Mouse (Mus musculus): ENCODE data around the gene Anks1. TPM values are rescaled to one million over a fixed set of nuclear protein-coding genes. Genes with fewer than 3 reads are reported as not detected.

Gene Anks1
- total RNA-seq, 1 experiment = 20.9 TPM

DNA sequence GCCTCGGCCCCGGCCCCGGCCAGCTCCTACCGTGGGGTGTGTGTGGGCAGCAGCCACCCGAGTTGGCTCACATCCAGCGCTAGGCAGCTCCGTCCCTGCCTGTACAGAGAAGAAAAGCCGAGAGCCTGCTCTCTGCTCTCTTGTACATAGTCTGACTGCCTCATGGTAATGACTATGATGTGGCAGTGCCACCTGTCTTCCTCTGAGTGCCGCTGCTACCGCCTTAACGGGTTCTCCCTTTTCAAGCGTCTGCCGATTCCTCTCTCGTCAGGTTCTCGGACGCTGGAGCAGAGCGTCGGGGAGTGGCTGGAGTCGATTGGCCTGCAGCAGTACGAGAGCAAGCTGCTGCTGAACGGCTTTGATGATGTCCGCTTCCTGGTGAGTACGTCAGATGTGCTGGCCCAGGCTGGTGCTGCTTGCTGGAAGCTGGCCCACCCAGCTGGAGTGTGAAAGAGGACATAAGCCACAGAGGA, 133.2 kb downstream of the Anks1 start:
- TF ChIP-seq ZNF384 (IDR thresholded peaks at IDR 0.05; ENCODE audit: low read depth, low read length) = no peak
- no peak for TF ChIP-seq CHD2 (IDR thresholded peaks at IDR 0.05; ENCODE audit: low read depth, low read length)
- TF ChIP-seq ZC3H11A (IDR thresholded peaks at IDR 0.05; ENCODE audit: borderline replicate concordance, low read depth, low read length) = no peak
- no peak for TF ChIP-seq MAFK (IDR thresholded peaks at IDR 0.05; ENCODE audit: insufficient read depth, low read depth, low read length)
- TF ChIP-seq HCFC1 (IDR thresholded peaks at IDR 0.05; ENCODE audit: borderline replicate concordance, insufficient read depth, low read length) = no peak
- Histone ChIP-seq H3K4me1 (ENCODE audit: control insufficient read depth in 2 of 2, insufficient read depth in 2 of 2, low read length in 2 of 2, poor library complexity in 1 of 2) (peaks cover 0 to 8% of the 10 kb centered on the region in 2 experiments; a peak in 1 of 4 replicates), H3K9me3 (ENCODE audit: control insufficient read depth, insufficient read depth, low read depth, low read length) (no peaks in the 10 kb centered on the region), H3K9ac (ENCODE audit: insufficient read depth, low read depth, low read length, poor library complexity, severe bottlenecking) (peak overlapping the region; percentile 1; the same call in 1 of the 2 replicates), H3K36me3 (ENCODE audit: control insufficient read depth, insufficient read depth, low read length, poor library complexity, severe bottlenecking) (peaks cover 5% of the 10 kb centered on the region; the same call in 1 of the 2 replicates), H3K27ac (ENCODE audit: insufficient read depth, low read depth, low read length, poor library complexity, severe bottlenecking) (no peak overlapping the region), H3K4me3 (ENCODE audit: insufficient read depth in 1 of 2, low read depth in 1 of 2, low read length in 2 of 2, poor library complexity in 1 of 2, severe bottlenecking in 1 of 2) (peak overlapping the region; percentile 24 to 33)
- DNase-seq (ENCODE audit: low read depth, low spot score) = no peak
- in situ Hi-C loops (cut with MboI; ENCODE audit: low sequenced_read_pairs in 2 of 2, unreplicated experiment in 2 of 2) = no loop called here

DNA sequence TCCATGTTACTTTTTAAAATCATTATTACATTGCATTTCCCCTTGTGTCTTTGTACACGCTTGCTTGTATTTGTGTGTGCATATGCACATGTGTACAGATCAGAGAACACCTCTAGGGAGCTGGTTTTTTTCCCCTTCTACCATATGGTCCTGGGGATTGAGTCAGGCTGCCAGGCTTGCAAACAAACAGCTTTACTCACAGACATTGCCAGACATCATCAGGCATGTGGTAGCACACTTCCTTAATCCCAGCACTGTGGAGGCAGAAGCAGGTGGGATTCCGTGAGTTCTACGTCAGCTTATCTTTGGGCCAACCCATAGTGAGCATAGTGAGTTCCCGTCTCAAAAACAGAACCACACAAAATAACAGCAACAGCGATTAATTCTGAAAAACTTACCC, 137.9 kb downstream of the Anks1 start:
- Histone ChIP-seq H3K9me3 (ENCODE audit: control insufficient read depth, insufficient read depth, low read depth, low read length) (no peaks in the 10 kb centered on the region), H3K4me1 (ENCODE audit: control insufficient read depth in 2 of 2, insufficient read depth in 2 of 2, low read length in 2 of 2, poor library complexity in 1 of 2) (peaks cover 0 to 8% of the 10 kb centered on the region in 2 experiments; a peak in 1 of 4 replicates), H3K36me3 (ENCODE audit: control insufficient read depth, insufficient read depth, low read length, poor library complexity, severe bottlenecking) (no peaks in the 10 kb centered on the region; the same call in 1 of the 2 replicates), H3K4me3 (ENCODE audit: insufficient read depth in 1 of 2, low read depth in 1 of 2, low read length in 2 of 2, poor library complexity in 1 of 2, severe bottlenecking in 1 of 2) (no peak overlapping the region), H3K9ac (ENCODE audit: insufficient read depth, low read depth, low read length, poor library complexity, severe bottlenecking) (no peak overlapping the region), H3K27ac (ENCODE audit: insufficient read depth, low read depth, low read length, poor library complexity, severe bottlenecking) (no peak overlapping the region)
- in situ Hi-C loops (cut with MboI; ENCODE audit: low sequenced_read_pairs in 2 of 2, unreplicated experiment in 2 of 2) = no loop called here
- no peak for DNase-seq (ENCODE audit: low read depth, low spot score)
- TF ChIP-seq HCFC1 (IDR thresholded peaks at IDR 0.05; ENCODE audit: borderline replicate concordance, insufficient read depth, low read length) (no peak), MAFK (IDR thresholded peaks at IDR 0.05; ENCODE audit: insufficient read depth, low read depth, low read length) (no peak), ZNF384 (IDR thresholded peaks at IDR 0.05; ENCODE audit: low read depth, low read length) (no peak), CHD2 (IDR thresholded peaks at IDR 0.05; ENCODE audit: low read depth, low read length) (no peak), ZC3H11A (IDR thresholded peaks at IDR 0.05; ENCODE audit: borderline replicate concordance, low read depth, low read length) (no peak)

DNA sequence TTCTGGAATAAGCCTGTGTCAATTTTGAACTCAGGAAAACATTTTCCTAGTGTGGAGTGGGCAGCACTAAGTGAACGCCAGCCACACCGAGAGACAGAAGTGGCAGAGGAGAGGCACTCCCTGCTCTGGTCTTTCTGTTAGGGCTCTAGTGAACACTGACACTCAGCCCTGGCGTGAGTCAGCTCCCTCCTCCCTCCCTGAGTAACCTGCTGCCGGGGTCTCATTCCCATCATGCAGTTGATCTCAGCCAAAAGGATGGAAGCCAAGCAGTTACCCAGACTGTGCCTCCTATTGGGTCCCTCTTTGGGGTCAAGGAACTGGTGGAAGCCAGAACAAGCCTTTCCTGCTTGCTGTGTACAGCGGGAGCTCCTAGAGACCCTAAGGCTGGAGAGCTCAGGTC, 138.4 kb downstream of the Anks1 start:
- Histone ChIP-seq H3K4me1 (ENCODE audit: control insufficient read depth in 2 of 2, insufficient read depth in 2 of 2, low read length in 2 of 2, poor library complexity in 1 of 2) (peaks cover 0 to 10% of the 10 kb centered on the region in 2 experiments; a peak in 1 of 4 replicates), H3K36me3 (ENCODE audit: control insufficient read depth, insufficient read depth, low read length, poor library complexity, severe bottlenecking) (no peaks in the 10 kb centered on the region; the same call in 1 of the 2 replicates), H3K27ac (ENCODE audit: insufficient read depth, low read depth, low read length, poor library complexity, severe bottlenecking) (no peak overlapping the region), H3K4me3 (ENCODE audit: insufficient read depth in 1 of 2, low read depth in 1 of 2, low read length in 2 of 2, poor library complexity in 1 of 2, severe bottlenecking in 1 of 2) (no peak overlapping the region), H3K9ac (ENCODE audit: insufficient read depth, low read depth, low read length, poor library complexity, severe bottlenecking) (no peak overlapping the region), H3K9me3 (ENCODE audit: control insufficient read depth, insufficient read depth, low read depth, low read length) (no peaks in the 10 kb centered on the region)
- in situ Hi-C loops (cut with MboI; ENCODE audit: low sequenced_read_pairs in 2 of 2, unreplicated experiment in 2 of 2) = no loop called here
- TF ChIP-seq HCFC1 (IDR thresholded peaks at IDR 0.05; ENCODE audit: borderline replicate concordance, insufficient read depth, low read length) (no peak), ZC3H11A (IDR thresholded peaks at IDR 0.05; ENCODE audit: borderline replicate concordance, low read depth, low read length) (no peak), ZNF384 (IDR thresholded peaks at IDR 0.05; ENCODE audit: low read depth, low read length) (no peak), MAFK (IDR thresholded peaks at IDR 0.05; ENCODE audit: insufficient read depth, low read depth, low read length) (no peak), CHD2 (IDR thresholded peaks at IDR 0.05; ENCODE audit: low read depth, low read length) (no peak)
- DNase-seq (ENCODE audit: low read depth, low spot score) = no peak

DNA sequence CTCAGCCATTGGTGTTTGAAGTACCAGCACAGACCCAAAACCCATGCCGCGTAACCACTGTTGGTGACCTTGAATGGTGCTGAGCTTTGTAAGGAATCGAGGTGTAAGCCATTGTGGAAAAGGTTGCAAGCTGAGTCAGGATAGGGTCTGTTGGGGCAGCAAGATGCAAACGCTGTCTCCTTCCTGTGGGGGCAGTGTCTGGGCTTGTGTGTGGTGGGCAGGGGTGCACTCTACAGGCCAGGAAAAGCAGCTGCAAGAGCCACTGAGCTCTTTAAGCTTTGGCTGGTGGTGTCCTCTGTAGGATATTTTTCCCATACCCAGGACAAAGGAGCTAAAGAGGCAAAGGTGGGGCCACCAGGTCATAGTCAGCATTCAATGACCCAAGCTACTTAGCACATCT, 139.3 kb downstream of the Anks1 start:
- DNase-seq (ENCODE audit: low read depth, low spot score) = peak; percentile 66
- Histone ChIP-seq H3K4me3 (ENCODE audit: insufficient read depth in 1 of 2, low read depth in 1 of 2, low read length in 2 of 2, poor library complexity in 1 of 2, severe bottlenecking in 1 of 2) (no peak overlapping the region), H3K36me3 (ENCODE audit: control insufficient read depth, insufficient read depth, low read length, poor library complexity, severe bottlenecking) (no peaks in the 10 kb centered on the region; the same call in 1 of the 2 replicates), H3K4me1 (ENCODE audit: control insufficient read depth in 2 of 2, insufficient read depth in 2 of 2, low read length in 2 of 2, poor library complexity in 1 of 2) (peaks cover 0 to 10% of the 10 kb centered on the region in 2 experiments; a peak in 1 of 4 replicates), H3K9me3 (ENCODE audit: control insufficient read depth, insufficient read depth, low read depth, low read length) (no peaks in the 10 kb centered on the region), H3K27ac (ENCODE audit: insufficient read depth, low read depth, low read length, poor library complexity, severe bottlenecking) (no peak overlapping the region), H3K9ac (ENCODE audit: insufficient read depth, low read depth, low read length, poor library complexity, severe bottlenecking) (no peak overlapping the region)
- in situ Hi-C loops (cut with MboI; ENCODE audit: low sequenced_read_pairs in 2 of 2, unreplicated experiment in 2 of 2) = no loop called here
- TF ChIP-seq HCFC1 (IDR thresholded peaks at IDR 0.05; ENCODE audit: borderline replicate concordance, insufficient read depth, low read length) (no peak), CHD2 (IDR thresholded peaks at IDR 0.05; ENCODE audit: low read depth, low read length) (no peak), ZNF384 (IDR thresholded peaks at IDR 0.05; ENCODE audit: low read depth, low read length) (0 out of 2 replicates have a peak, but pooled peaks have one; percentile 31), ZC3H11A (IDR thresholded peaks at IDR 0.05; ENCODE audit: borderline replicate concordance, low read depth, low read length) (peak; percentile 67; the same call in 1 of the 2 replicates), MAFK (IDR thresholded peaks at IDR 0.05; ENCODE audit: insufficient read depth, low read depth, low read length) (peak; percentile 60; the same call in 1 of the 2 replicates)
